Mouse (Mus musculus) olfactory bulb, adult 2 months (tissue): ENCODE data around the gene Spint2.

Source experiments
- CTCF ChIP-seq: fragments of 200-500 bp; IDR thresholded peaks from 2 replicates; pipeline ENCODE4 v1.5.1; 2012; ENCODE audit warnings: low read depth, mild to moderate bottlenecking, low read length, moderate library complexity; ENCODE audit not compliant: insufficient read depth
- POLR2A ChIP-seq: fragments of 200-500 bp; IDR thresholded peaks from 2 replicates; pipeline ENCODE4 v1.6.1; 2012; ENCODE audit warnings: mild to moderate bottlenecking, low read depth, low read length, moderate library complexity; ENCODE audit not compliant: insufficient read depth

DNA sequence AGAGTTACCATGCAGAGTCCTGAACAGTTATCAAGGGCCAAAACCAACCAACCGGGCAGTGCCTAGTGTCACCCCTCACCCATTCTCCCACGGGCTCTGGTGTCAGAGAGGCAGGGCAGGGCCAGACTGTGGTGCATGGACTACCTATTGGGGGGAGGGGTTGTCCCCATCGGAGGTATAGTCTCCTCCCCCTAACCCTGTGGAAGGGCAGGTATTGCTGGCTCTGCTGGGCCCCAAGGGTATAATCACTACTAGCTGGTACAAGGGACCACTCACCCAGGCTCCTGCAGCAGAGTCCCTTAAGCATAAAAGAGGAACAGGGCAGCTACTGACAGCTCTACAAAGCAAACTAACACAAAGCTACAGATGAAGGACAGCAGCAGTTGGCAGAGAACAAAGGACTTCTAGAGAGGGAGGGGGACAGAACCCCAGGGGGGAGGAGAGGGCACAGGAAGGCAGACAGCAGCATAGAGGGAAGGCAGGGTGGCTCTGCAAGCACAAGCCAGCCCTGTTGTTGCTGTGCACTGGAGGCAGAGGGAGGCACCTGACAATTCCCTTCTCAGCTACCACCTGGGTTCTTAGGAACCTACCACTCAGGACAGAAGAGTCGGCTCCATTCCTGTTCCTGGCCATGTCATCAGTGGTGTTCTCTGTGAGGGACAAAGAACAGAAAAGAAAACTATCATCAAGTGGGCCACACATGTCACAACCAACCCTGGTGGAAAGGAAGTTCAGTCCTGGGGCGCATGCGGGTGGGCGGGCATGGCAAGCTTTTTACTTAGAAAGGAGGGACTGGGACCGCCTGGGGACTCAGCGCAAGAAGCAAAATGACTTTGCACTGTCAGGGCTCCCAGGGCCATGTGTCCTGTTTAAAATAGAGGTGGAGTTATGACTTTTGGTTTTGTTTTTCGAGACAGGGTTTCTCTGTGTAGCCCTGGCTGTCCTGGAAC is 21.7 kb downstream of the Spint2 start:
- TF ChIP-seq CTCF (no peak), POLR2A (no peak)
